Mouse (Mus musculus) kidney, adult 10 weeks (tissue): Measurements from ENCODE around the gene Uts2. TPM values are rescaled to one million over a fixed set of nuclear protein-coding genes. Genes with fewer than 3 reads are reported as not detected.

Experiments
- polyA plus RNA-seq: library from polyadenylated mRNA; stranded (reverse); fragments of 350-450 nt; fragmentation: Illumina TruSeq; extraction: RNeasy Lipid Tissue Mini Kit (QIAGEN cat#74804); gene quantifications from one replicate; pipeline ENCODE4 v1.2.3, GENCODE M21; 2014; ENCODE audit warnings: low read depth, low replicate concordance

Gene Uts2
- not detected for polyA plus RNA-seq

GRCm38 (mm10) chr4:150996797-150997196, at the start of gene Uts2:
Gene Uts2, plus strand, starts transcription at chr4:150997097.

GRCm38 (mm10) chr4:151044037-151044943, 47.4 kb downstream of the Uts2 start, which contains the start of gene Per3:
Gene Per3, minus strand, starts transcription at chr4:151044665.

Other genes starting within 250 kb of the Uts2 start
- gene Errfi1, start 143.2 kb upstream of the Uts2 start, polyA plus RNA-seq: 487 TPM
- gene Park7, start 82.7 kb upstream of the Uts2 start, polyA plus RNA-seq: 59.6 TPM
- not detected for gene Tnfrsf9, start 82.5 kb upstream of the Uts2 start, polyA plus RNA-seq
- gene Per3, start 47.6 kb downstream of the Uts2 start, polyA plus RNA-seq: 1.4 TPM
- 87.6 TPM for gene Vamp3, start 60.9 kb downstream of the Uts2 start, polyA plus RNA-seq
- gene Gm13090, start 92.5 kb downstream of the Uts2 start, polyA plus RNA-seq: not detected